Mouse (Mus musculus) cerebellum, adult 2 months (tissue): ENCODE measurements around the gene Fa2h. TPM values are rescaled to one million over a fixed set of nuclear protein-coding genes. Genes with fewer than 3 reads are reported as not detected.

Source experiments
- DNase-seq, 2 experiments: peaks; one replicate each; pipeline ENCODE4 v3.0.0; 2021
- H3K27ac ChIP-seq: fragments of 200-500 bp; 2 replicates; pipeline ENCODE4 v1.5.1; 2012; ENCODE audit warnings: low read length, control low read depth, inconsistent platforms; ENCODE audit not compliant: insufficient read depth
- H3K27me3 ChIP-seq: fragments of 200-500 bp; 2 replicates; pipeline ENCODE4 v1.6.1; 2012; ENCODE audit warnings: inconsistent platforms, mild to moderate bottlenecking, low read length, moderate library complexity; ENCODE audit not compliant: control insufficient read depth, insufficient read depth
- H3K4me1 ChIP-seq: fragments of 200-500 bp; 2 replicates; pipeline ENCODE4 v1.6.1; 2011; ENCODE audit warnings: low read length; ENCODE audit not compliant: control insufficient read depth, insufficient read depth
- H3K4me3 ChIP-seq: fragments of 200-500 bp; replicated peaks from 2 replicates; pipeline ENCODE3; 2011; ENCODE audit warnings: mild to moderate bottlenecking, low read depth, low read length, control low read depth; ENCODE audit not compliant: insufficient read depth
- CTCF ChIP-seq: fragments of 200-500 bp; IDR thresholded peaks from 2 replicates; pipeline ENCODE4 v1.5.1; 2011; ENCODE audit warnings: low read depth, mild to moderate bottlenecking, control low read depth, low read length, moderate library complexity, borderline replicate concordance; ENCODE audit not compliant: insufficient read depth
- POLR2A ChIP-seq: fragments of 200-500 bp; IDR thresholded peaks from 2 replicates; pipeline ENCODE4 v1.6.1; 2011; ENCODE audit warnings: low read length, control low read depth, borderline replicate concordance; ENCODE audit not compliant: insufficient read depth
- WGBS: fragments of 180-500 bp; shearing (Covaris S2); methylation state at CpG from one replicate; pipeline ENCODE4 v1.1.7; 2018; 5-methylcytosine and 5-hydroxymethylcytosine counted together
- polyA plus RNA-seq: library from polyadenylated mRNA; depleted of rRNA; stranded (reverse); fragments of >200 nt; gene quantifications from 2 replicates; pipeline ENCODE4 v1.2.3, GENCODE M21; 2012

Gene Fa2h
- polyA plus RNA-seq, 1 experiment = 107 TPM

DNA sequence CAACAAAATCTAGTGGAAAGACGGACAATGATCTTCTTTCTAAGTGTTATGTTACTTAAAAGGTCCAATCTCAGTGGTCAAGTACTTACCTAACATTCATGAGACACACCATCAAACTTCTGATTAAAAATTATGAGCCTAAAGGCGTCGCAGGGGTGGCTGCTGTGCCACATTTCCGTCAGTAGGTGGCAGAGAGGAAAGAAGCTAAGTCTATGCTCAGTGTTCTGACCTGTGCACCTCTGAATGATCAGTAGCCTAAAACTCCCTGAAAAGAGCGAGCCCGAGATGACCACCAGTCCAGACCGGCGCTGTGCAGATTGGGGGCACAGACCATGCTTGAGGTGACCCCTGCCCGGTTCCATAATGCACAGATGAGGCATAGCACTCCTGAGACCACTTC lies 25.0 kb upstream of the Fa2h start:
- 34% methylated on average over 9 of the region's 9 CpGs for WGBS

DNA sequence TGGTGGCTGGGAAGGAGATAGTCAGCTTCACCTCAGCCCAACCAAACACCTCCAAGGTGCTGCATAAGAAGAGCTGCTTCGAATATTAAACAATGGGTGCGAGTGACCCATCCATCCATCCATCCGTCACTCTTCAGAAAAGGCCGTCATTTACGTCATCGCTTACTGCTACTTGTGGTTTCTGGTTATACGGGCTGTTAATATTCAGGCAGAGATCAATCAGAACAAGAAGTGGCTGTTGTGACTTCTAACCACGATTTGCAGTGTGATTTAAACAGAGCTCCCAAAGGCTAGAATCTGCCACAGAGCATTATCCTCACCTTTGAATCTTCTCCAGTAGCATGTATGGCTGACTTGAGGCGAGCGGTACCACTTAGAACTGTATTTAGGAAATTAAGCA lies 23.6 kb upstream of the Fa2h start:
- H3K27ac ChIP-seq = no peak overlapping the region
- TF ChIP-seq CTCF (no peak), POLR2A (no peak)
- no peak for DNase-seq
- H3K27me3 ChIP-seq = no peaks in the 10 kb centered on the region
- no peak overlapping the region for H3K4me3 ChIP-seq
- H3K4me1 ChIP-seq = peaks cover 4% of the 10 kb centered on the region; the same call in 1 of the 2 replicates
- 90% methylated on average over 10 of the region's 10 CpGs for WGBS

More for the DNA sequence above, 25.0 kb upstream of the Fa2h start:
- H3K27me3 ChIP-seq = no peaks in the 10 kb centered on the region
- H3K4me1 ChIP-seq = peaks cover 17% of the 10 kb centered on the region; the same call in 1 of the 2 replicates
- peak; percentile 80 for TF ChIP-seq CTCF
- no peak for TF ChIP-seq POLR2A
- DNase-seq = peak; percentile 32 to 54
- no peak overlapping the region for H3K27ac ChIP-seq
- H3K4me3 ChIP-seq = no peak overlapping the region

DNA sequence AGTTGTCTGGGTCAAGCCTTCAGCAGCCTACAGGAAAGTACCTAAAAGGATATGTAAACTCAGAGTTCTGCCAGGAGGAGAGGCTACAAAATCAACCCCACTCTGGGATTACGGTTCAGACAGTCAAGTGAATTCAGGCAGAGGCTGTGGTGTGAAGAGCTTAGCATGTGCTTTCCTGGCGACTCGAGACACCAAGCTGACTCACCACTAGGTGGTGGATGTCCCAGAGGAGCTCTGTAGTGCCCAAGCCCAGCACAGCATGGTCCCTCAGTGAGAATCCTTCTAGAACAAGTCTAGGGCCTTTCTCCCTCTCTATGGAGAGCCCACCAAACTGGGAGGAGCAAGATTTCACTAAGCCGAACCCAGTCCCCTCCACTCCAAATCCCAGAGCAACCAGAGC lies 9.8 kb upstream of the Fa2h start:
- Histone ChIP-seq H3K27ac (no peak overlapping the region), H3K4me1 (no peaks in the 10 kb centered on the region), H3K27me3 (no peaks in the 10 kb centered on the region), H3K4me3 (no peak overlapping the region)
- WGBS = 61% methylated on average over 4 of the region's 4 CpGs
- no peak for DNase-seq
- TF ChIP-seq POLR2A (no peak), CTCF (peak; percentile 10; the same call in 1 of the 2 replicates)

DNA sequence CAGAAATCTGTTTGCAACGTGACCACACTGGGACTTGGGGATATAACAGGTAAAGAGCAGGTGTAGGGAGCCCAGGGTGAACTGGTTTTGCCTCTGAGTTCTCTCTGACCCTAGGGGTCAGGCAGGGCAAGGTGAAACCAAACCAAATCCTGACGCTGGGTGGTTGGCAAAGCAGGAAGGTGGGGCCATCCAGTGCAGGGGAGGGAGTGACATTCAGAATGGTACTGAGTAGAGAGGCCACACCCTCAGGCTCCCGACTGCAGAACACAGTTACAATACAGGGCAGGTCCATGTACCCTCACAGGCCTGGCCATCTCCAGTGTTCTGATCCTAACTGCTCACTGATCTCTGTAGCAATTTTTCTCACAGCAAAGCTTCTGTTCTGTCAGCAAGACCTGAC lies 2.4 kb downstream of the Fa2h start:
- Histone ChIP-seq H3K4me1 (peaks cover 4% of the 10 kb centered on the region; the same call in 1 of the 2 replicates), H3K27me3 (no peaks in the 10 kb centered on the region), H3K27ac (no peak overlapping the region; the same call in 1 of the 2 replicates), H3K4me3 (no peak overlapping the region)
- no peak for TF ChIP-seq CTCF
- TF ChIP-seq POLR2A = no peak
- 34% methylated on average over 3 of the region's 3 CpGs for WGBS
- no peak for DNase-seq

DNA sequence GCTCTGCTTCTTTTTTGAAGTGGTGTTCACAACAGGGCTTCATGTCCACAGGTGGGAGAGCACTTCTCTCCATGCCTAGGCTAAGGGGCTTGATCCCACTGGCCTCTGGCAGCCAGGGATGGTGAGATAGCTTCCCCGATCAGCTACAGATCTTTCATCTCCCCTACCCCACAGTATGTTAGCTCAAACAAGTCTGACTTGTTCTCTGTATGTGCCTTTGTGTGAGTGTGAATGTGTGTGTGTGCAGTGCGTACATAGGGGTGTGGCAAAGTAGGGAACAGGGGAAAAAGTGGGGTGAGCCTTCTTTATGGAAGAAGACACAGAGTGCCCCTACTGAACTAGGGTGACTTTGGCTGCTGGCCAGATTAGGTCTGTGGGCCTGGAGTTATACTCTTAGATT lies 2.8 kb downstream of the Fa2h start:
- no peak for DNase-seq
- Histone ChIP-seq H3K27me3 (no peaks in the 10 kb centered on the region), H3K4me1 (peaks cover 4% of the 10 kb centered on the region; the same call in 1 of the 2 replicates), H3K4me3 (no peak overlapping the region), H3K27ac (no peak overlapping the region)
- TF ChIP-seq POLR2A (no peak), CTCF (no peak)
- WGBS = 92% methylated on average over 2 of the region's 2 CpGs

DNA sequence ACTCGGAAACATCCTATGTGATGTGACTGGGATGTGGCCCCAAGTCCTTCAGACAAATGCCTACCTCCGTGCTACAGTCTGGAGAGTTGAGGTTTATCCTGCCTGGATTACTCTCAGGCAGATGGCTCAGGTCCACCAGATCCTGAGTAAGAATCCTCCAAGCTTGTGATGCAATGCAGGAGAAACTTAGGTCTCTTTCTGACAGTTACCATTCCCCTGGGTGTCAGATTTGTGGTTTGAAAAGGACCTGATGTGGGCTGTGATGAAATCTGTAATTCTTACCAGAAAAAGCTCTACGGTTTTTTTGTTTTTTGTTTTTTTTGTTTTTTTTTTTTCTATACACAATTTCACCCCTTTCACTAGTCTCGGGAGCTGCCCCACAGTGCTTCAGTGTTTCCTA lies 4.0 kb downstream of the Fa2h start:
- no peak overlapping the region for H3K4me3 ChIP-seq
- DNase-seq = no peak
- no peak overlapping the region for H3K27ac ChIP-seq
- H3K27me3 ChIP-seq = no peaks in the 10 kb centered on the region
- H3K4me1 ChIP-seq = peaks cover 4% of the 10 kb centered on the region; the same call in 1 of the 2 replicates
- WGBS = 76% methylated on average over 4 of the region's 4 CpGs
- TF ChIP-seq CTCF = no peak
- no peak for TF ChIP-seq POLR2A

DNA sequence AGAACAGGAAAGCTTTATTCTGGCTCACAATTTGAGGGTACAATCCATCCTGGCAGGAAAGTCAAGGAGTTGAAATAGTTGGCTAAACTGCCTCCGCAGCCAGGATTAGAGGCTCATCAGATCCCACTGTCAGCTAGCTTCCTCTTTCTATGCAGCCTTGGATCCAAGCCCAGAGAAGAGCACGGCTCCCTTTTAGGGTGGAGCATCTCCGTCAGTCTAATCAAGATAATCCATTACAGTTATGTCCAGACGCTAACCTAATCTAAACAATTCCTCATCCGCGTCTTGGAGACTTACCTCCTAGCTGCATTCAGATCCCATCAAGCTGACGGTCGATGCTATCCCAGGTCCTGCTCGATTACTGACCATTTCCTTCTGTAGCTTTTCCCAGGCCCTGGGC lies 7.7 kb downstream of the Fa2h start:
- H3K4me1 ChIP-seq = peaks cover 4% of the 10 kb centered on the region; the same call in 1 of the 2 replicates
- no peaks in the 10 kb centered on the region for H3K27me3 ChIP-seq
- WGBS = 27% methylated on average over 9 of the region's 9 CpGs
- H3K4me3 ChIP-seq = no peak overlapping the region
- H3K27ac ChIP-seq = no peak overlapping the region
- DNase-seq = peak in 1 of 2 experiments; percentile 22
- no peak for TF ChIP-seq POLR2A
- TF ChIP-seq CTCF = no peak

DNA sequence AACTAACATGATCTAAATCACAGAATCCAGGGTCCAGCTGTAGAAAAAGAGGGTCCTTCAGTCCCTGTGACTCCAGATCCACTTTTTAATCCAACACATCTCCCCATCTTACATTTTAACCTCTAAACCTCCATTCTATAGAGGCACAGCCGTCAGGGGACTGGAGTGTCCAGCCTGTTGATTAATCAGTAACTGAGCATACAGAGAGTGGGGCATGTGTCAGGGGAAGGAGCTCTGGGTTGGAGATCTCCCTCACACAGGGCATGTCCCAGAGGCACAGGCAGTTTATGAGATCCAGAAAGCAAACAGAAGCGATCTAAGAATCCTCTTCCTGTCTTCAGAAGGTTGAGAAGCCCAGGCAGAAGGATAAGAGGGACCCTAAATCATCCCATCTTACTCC lies 9.0 kb downstream of the Fa2h start:
- peaks cover 10% of the 10 kb centered on the region for H3K4me1 ChIP-seq
- no peaks in the 10 kb centered on the region for H3K27me3 ChIP-seq
- H3K27ac ChIP-seq = no peak overlapping the region
- no peak overlapping the region for H3K4me3 ChIP-seq
- no peak for DNase-seq
- TF ChIP-seq POLR2A (no peak), CTCF (no peak)
- WGBS = 63% methylated on average over 2 of the region's 2 CpGs

DNA sequence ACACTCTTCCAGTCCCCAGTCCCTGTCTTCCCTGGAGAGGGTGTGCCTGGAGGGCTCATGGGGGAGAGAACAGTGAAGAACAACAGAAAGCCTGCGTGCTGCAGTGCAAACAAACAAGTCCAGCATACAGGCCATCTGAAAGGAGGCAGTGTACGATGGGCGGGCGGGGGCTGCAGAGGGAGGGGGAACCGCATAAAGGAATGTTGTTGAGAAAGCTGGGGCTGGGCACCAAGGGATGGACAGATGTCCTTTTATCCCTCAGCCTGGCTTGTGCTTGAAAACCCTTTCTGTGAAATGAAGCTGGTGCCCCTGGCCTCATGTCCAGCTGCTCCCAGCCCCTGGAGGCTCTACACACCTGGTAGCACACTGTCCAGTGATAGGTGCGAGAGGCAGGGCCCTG lies 18.4 kb downstream of the Fa2h start:
- DNase-seq = no peak
- Histone ChIP-seq H3K4me1 (peaks cover 2% of the 10 kb centered on the region; the same call in 1 of the 2 replicates), H3K27ac (peak overlapping the region; percentile 52; the same call in 1 of the 2 replicates), H3K27me3 (no peaks in the 10 kb centered on the region), H3K4me3 (no peak overlapping the region)
- TF ChIP-seq CTCF = no peak
- 69% methylated on average over 6 of the region's 6 CpGs for WGBS
